Mouse (Mus musculus) heart, postnatal 0 days (tissue): ENCODE data around the gene Maml3.

Source experiments
- CTCF ChIP-seq: IDR thresholded peaks from 2 replicates; pipeline ENCODE4 v1.5.1; 2016; ENCODE audit warnings: antibody characterized with exemption, control low read depth, low read depth
- EP300 ChIP-seq: IDR thresholded peaks from 2 replicates; pipeline ENCODE4 v1.6.1; 2016; ENCODE audit warnings: antibody characterized with exemption, low read depth

GRCm38 (mm10) chr3:51727487-51727886, 377.4 kb downstream of the Maml3 start:
- no peak for TF ChIP-seq CTCF
- no peak for TF ChIP-seq EP300
